Mouse (Mus musculus) bone marrow macrophage, adult 2 months (primary cell): ENCODE results near the gene Frmd4a. TPM values are rescaled to one million over a fixed set of nuclear protein-coding genes. Genes with fewer than 3 reads are reported as not detected.

Experiments used
- H3K27ac ChIP-seq: 2 replicates; pipeline ENCODE4 v1.5.1; 2012; ENCODE audit warnings: low read depth, low read length; ENCODE audit not compliant: insufficient read depth
- H3K4me1 ChIP-seq: 2 replicates; pipeline ENCODE4 v1.6.1; 2012; ENCODE audit warnings: low read length; ENCODE audit not compliant: control insufficient read depth, insufficient read depth
- H3K4me3 ChIP-seq: 2 replicates; pipeline ENCODE4 v1.5.1; 2012; ENCODE audit warnings: mild to moderate bottlenecking, low read length, moderate library complexity; ENCODE audit not compliant: insufficient read depth
- CTCF ChIP-seq: IDR thresholded peaks from 2 replicates; pipeline ENCODE4 v1.5.1; 2012; ENCODE audit warnings: low read depth, mild to moderate bottlenecking, low read length, moderate library complexity
- POLR2A ChIP-seq: IDR thresholded peaks from 2 replicates; pipeline ENCODE4 v1.6.1; 2012; ENCODE audit warnings: mild to moderate bottlenecking, low read depth, low read length, borderline replicate concordance
- polyA plus RNA-seq: library from polyadenylated mRNA; stranded (reverse); fragments of >200 nt; gene quantifications from 2 replicates; pipeline ENCODE4 v1.2.4, GENCODE M21; 2012; ENCODE audit not compliant: missing spikeins, insufficient read depth, insufficient read length

Frmd4a gene
- polyA plus RNA-seq, 1 experiment: 29.7 TPM

DNA sequence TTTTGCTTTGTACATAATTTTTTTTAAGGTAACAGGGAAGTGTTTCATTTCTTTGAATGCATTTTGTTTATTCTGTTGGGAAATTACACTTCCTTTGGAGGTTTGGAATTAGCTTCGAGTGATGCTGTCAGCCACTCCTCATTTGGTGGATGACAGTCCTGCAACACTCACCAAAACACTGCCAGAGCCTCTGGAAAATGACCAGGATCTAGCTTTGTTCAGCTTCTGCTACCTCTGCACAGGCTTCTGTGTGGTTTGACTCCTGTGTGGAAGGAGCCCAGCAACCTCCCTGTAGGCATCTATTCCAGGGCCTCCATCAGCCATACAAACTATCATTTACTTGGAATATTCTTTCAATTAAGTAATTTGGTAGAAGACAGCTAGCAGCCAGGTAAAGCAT is 323.6 kb downstream of the Frmd4a start:
- no peak overlapping the region for H3K27ac ChIP-seq
- no peak overlapping the region for H3K4me3 ChIP-seq
- peaks cover 23% of the 10 kb centered on the region for H3K4me1 ChIP-seq
- no peak for TF ChIP-seq POLR2A
- no peak for TF ChIP-seq CTCF

DNA sequence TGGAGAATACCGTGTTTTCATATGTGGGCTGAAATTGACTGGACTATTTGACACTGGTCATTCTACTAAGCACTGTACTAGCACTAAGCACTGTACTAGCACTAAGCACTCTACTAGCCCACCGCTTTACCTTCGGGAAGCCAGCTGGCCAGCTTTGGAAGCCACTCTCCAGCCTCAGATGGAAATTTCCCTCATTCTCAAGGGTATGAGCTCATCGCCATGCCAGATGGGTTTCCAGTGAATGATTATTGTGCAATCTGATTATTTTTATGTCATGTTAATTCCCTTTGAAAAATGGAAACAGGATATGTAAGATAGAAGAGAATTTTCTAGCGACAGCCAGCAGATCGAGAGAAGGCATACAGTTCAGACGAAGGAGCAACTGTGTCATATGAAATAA is 324.5 kb downstream of the Frmd4a start:
- Histone ChIP-seq H3K4me1 (peaks cover 31% of the 10 kb centered on the region), H3K27ac (no peak overlapping the region), H3K4me3 (no peak overlapping the region)
- TF ChIP-seq POLR2A (no peak), CTCF (no peak)

DNA sequence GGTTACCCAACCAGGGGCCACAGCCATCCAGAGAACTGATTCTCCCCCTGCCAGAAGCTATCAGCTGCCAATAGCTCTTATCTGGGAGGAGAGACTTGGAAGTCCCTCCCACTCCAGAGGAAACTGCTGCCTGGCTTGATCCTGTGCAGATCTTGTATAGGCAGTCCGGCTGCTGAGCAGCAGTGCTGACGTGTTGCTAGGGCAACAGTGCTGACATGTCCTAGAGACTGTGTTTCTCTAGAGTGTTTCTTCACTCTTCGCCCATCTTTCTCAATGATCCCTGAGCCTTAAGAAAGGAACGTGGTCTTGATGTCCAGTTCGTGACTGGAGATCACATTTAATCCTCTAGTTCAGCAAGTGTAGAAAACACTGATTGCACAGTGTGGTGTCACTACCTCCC is 326.9 kb downstream of the Frmd4a start:
- TF ChIP-seq POLR2A (no peak), CTCF (no peak)
- Histone ChIP-seq H3K4me3 (no peak overlapping the region), H3K27ac (no peak overlapping the region), H3K4me1 (peaks cover 33% of the 10 kb centered on the region)

DNA sequence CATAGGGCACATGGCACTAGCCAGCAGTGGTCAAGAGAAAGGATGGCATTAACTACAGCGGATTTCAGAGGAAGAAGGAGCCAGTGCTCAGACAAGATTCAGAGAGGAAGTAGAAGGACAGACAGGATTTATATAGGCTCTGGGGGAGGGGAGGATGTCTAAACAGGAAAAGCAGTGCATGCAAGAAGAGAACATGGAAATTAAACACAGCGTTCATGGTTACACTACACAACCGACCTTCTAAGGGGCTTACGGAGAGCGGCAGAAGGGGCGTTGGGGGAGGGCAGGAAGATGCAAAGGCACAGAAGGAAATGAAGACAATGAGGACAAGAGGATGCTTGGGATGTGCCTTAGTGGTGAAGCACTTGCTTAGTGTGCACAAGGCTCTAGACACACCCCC is 328.7 kb downstream of the Frmd4a start:
- Histone ChIP-seq H3K27ac (no peak overlapping the region), H3K4me3 (no peak overlapping the region), H3K4me1 (peaks cover 31% of the 10 kb centered on the region)
- no peak for TF ChIP-seq POLR2A
- TF ChIP-seq CTCF: no peak

DNA sequence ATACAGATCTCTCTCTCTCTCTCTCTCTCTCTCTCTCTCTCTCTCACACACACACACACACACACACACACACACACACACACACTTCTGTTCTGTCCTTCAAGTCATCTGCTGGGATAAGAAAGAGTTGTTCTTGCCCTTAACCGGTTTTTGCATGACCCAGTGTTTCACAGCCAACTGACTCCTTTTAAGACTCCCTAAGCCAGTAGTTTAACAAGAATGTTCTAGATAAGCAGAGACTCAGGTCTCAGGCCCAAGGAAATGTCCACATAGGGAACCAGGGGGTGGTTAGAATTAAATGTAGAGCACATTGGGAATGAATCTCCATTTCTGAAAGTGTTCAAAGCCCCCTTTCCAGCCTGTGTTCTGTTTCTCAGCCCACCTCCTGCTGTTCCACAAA is 329.4 kb downstream of the Frmd4a start:
- no peak for TF ChIP-seq POLR2A
- TF ChIP-seq CTCF: no peak
- Histone ChIP-seq H3K4me3 (no peak overlapping the region), H3K27ac (no peak overlapping the region), H3K4me1 (peaks cover 25% of the 10 kb centered on the region)

DNA sequence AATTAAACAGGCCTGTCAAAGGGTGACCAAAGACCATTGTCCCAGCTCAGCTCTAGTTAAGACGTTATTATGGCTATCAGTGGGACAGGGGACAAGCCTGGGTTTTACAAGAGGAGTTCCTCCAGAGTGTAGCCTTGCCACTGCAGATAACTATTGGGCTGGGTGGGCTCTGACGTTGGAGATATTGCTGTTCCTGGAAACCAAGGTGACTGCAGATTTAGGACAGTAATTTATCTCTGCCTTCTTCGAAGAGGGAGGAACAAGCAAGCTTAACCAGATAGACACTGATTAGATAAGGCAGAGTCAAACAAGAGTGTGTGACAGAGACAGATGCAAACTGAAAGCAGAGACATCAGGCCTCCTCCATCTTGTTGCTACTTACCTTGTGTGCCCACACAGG is 330.3 kb downstream of the Frmd4a start:
- TF ChIP-seq CTCF (no peak), POLR2A (no peak)
- H3K4me1 ChIP-seq: peaks cover 21% of the 10 kb centered on the region
- no peak overlapping the region for H3K27ac ChIP-seq
- H3K4me3 ChIP-seq: no peak overlapping the region

DNA sequence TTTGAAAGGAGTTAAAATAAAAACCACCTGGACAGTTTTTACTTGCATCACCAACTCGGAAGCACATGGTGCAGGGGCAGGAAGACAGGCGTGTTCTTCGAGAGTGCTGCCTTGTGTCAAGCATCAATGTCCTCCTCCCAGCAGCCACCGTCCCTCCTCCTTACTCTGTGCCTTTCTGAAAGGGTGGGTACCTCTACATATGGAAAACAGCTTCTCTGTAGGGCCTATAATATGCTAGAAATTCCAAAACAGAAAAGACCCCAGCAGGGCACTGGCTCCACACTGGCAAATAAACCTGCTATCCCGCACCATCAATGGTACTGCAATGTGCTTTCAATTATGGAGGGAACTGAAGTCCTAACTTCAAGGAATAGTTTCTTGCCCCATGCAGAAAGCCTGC is 331.0 kb downstream of the Frmd4a start:
- TF ChIP-seq CTCF (no peak), POLR2A (no peak)
- Histone ChIP-seq H3K4me1 (peaks cover 21% of the 10 kb centered on the region), H3K27ac (no peak overlapping the region), H3K4me3 (no peak overlapping the region)

DNA sequence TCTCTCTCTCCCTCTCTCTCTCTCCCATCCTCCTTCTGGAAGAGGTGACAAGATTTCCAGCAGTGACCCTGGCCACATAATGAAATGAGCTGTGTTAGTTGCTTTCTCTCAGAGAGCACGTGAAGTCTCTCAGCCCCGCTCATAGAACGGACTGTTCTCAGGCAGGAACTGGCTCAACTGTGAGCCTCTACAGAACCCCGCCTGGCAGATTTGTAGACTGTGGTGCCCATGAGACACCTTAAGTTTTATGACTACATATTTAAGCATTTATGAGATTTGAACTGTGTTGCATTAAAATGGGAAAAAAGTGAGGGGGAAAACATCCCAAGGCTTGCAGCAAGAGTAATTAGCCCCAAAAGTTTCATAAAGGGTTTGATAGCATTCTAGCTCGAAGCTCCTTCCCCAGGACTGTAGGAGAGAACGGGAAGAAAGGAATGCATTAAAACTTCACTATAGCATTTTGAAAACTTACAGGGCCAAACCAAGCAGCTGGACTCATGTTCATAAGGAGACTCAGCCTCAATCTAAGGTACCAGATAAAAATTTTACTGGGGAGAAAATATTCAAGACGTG is 339.4 kb downstream of the Frmd4a start:
- TF ChIP-seq CTCF (no peak), POLR2A (no peak)
- Histone ChIP-seq H3K4me1 (no peaks in the 10 kb centered on the region), H3K4me3 (no peak overlapping the region), H3K27ac (no peak overlapping the region)

DNA sequence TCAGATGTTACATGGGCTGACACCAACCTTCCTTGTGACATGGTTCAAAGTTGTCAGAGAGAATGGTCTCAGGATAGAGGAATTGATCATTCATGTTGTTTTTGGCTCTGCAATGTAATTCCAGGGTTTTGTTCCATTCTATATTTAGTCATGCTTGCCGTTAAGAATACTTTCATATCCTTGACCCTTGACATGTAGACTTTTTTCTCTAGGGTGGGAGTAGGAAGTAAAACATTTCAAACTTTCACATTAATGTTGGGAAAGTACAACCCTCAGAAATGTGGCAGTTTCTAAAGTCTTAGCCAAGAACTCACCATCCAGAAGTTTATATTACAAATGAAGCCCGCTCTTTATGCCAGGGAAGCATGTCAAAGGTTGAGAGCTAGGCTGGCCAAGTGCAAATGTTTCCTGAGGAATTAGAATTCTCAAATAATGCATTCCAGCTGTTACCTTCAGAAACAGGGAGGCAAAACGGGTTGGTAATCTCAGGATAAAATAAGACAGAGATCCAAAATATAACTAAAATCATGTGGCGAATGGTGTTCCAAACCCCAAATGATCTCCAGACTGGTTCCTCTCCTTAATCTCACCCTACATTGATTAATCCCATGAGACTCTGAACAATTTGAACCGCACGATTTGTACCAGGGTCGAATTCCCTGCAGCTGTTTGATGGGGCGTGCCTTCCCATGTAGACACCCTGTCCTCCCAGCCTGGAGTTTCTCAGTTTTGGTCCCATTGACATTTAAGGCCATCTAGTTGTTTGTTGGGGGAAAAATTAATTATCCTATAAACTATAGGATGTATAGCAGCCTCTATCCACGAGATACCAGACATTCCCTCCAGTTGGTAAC is 344.7 kb downstream of the Frmd4a start:
- Histone ChIP-seq H3K4me1 (no peaks in the 10 kb centered on the region), H3K27ac (no peak overlapping the region), H3K4me3 (no peak overlapping the region)
- TF ChIP-seq CTCF: no peak
- TF ChIP-seq POLR2A: no peak

DNA sequence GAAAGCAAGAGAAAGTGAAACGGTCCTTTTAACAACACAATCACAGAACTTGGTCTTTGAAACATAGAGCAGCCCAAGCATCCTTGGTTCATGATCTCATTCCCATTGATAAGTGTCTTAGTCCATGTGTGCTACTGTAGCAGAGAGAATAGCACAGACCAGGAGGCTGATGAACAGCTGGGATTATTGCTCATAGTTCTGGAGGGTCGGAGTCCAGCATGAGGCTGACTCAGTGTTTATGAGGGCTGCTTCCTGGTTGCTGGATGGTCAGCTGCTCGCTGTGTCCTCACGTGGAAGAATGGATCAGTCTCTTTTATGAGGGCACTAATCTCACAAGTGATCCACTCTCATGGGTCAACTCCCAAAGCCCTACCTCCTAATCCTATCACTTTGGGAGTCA is 347.4 kb downstream of the Frmd4a start:
- TF ChIP-seq POLR2A (no peak), CTCF (no peak)

More for the DNA sequence above, 347.4 kb downstream of the Frmd4a start:
- no peak overlapping the region for H3K27ac ChIP-seq
- H3K4me1 ChIP-seq: no peaks in the 10 kb centered on the region
- no peak overlapping the region for H3K4me3 ChIP-seq
